Mouse (Mus musculus) testis, adult 2 months (tissue): ENCODE measurements at regions not wholly inside any gene's neighbourhood (a gene's known extent, or its start where the extent isn't known, plus 50 kb on each side); places are given as distances from the start of the nearest gene placed in this dataset.

Experiments used
- H3K27ac ChIP-seq: fragments of 200-500 bp; 2 replicates; pipeline ENCODE4 v1.5.1; 2012; ENCODE audit warnings: low read depth, low read length; ENCODE audit not compliant: control insufficient read depth, insufficient read depth
- H3K27me3 ChIP-seq: fragments of 200-500 bp; 2 replicates; pipeline ENCODE4 v1.6.1; 2012; ENCODE audit warnings: mild to moderate bottlenecking, low read length, moderate library complexity; ENCODE audit not compliant: control insufficient read depth, insufficient read depth
- H3K36me3 ChIP-seq: fragments of 200-500 bp; 2 replicates; pipeline ENCODE4 v1.6.1; 2012; ENCODE audit warnings: mild to moderate bottlenecking, low read length; ENCODE audit not compliant: control insufficient read depth, insufficient read depth
- H3K4me1 ChIP-seq: fragments of 200-500 bp; 2 replicates; pipeline ENCODE4 v1.6.1; 2012; ENCODE audit warnings: low read length; ENCODE audit not compliant: control insufficient read depth, insufficient read depth
- H3K4me3 ChIP-seq: fragments of 200-500 bp; 2 replicates; pipeline ENCODE4 v1.5.1; 2012; ENCODE audit warnings: low read depth, mild to moderate bottlenecking, low read length, moderate library complexity, mixed read lengths; ENCODE audit not compliant: control insufficient read depth
- CTCF ChIP-seq: fragments of 200-500 bp; IDR thresholded peaks from 2 replicates; pipeline ENCODE4 v1.5.1; 2012; ENCODE audit warnings: low read depth, mild to moderate bottlenecking, inconsistent platforms, low read length, moderate library complexity; ENCODE audit not compliant: control insufficient read depth, insufficient read depth, insufficient replicate concordance
- POLR2A ChIP-seq: fragments of 200-500 bp; IDR thresholded peaks from 2 replicates; pipeline ENCODE4 v1.6.1; 2012; ENCODE audit warnings: low read depth, mild to moderate bottlenecking, inconsistent platforms, low read length, moderate library complexity; ENCODE audit not compliant: control insufficient read depth

DNA sequence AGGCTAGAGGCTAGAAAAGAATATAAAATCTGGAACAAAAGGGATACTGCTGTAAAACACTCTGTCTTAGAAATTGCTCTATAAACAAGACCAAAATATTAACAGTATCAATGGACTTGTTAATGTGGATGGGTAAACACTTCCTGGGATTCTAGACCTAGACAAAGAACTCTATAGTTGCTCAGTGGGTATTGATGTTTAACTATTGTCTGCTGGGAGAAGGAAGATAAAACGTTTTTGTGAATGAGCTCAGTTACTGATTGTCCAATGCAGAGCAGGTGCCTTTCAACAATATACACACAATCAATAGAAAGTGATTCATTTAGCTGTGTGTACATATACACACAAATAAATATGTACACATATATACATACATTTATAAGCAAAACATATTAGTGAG lies 538.5 kb upstream of the Pcdh20 start:
- Histone ChIP-seq H3K27ac (no peak overlapping the region), H3K4me1 (no peaks in the 10 kb centered on the region), H3K27me3 (no peaks in the 10 kb centered on the region), H3K36me3 (no peaks in the 10 kb centered on the region), H3K4me3 (no peak overlapping the region)
- TF ChIP-seq CTCF (no peak), POLR2A (no peak)

DNA sequence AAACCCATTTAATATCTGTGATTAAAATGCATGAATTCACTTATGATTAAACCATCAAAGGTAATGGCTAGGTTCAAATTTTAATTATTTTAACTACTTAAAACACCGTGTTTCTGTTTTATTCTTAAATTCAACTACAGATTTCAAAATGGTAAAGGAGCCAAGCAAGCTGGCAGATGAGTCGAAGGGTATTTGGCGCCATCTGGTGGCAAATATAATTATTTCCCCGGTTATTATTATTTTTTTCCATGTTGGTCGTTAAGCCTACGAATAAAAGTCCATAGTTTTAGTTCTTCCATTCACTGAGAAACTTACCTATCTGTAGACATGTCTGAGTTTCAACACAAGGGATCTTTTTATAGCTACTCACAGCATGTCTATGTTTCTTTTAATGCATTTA lies 510.7 kb upstream of the Pcdh20 start:
- Histone ChIP-seq H3K27me3 (no peaks in the 10 kb centered on the region), H3K36me3 (no peaks in the 10 kb centered on the region), H3K4me1 (no peaks in the 10 kb centered on the region), H3K27ac (no peak overlapping the region), H3K4me3 (no peak overlapping the region)
- TF ChIP-seq POLR2A (no peak), CTCF (no peak)

DNA sequence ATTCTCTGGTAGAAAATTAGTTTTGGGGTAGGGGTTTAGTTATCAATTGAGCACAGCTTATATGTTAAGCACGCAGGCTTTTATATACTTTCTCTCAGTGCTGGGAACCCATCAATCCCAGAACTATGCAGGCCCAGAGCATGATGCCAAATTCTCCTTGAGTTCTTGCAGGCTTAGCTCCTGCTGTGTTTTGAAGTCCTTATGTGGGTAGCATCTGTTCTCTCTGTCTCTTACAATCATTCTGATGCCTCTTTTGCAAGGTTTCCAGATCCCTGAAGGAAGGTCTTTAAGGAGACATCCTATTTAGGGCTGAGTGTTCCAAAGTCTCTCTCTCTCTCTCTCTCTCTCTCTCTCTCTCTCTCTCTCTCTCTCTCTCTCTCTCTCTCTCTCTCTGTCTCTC lies 504.8 kb upstream of the Pcdh20 start:
- H3K4me1 ChIP-seq, result no peaks in the 10 kb centered on the region
- no peak overlapping the region for H3K27ac ChIP-seq
- TF ChIP-seq POLR2A (no peak), CTCF (no peak)
- H3K27me3 ChIP-seq, result no peaks in the 10 kb centered on the region
- no peak overlapping the region for H3K4me3 ChIP-seq
- no peaks in the 10 kb centered on the region for H3K36me3 ChIP-seq

DNA sequence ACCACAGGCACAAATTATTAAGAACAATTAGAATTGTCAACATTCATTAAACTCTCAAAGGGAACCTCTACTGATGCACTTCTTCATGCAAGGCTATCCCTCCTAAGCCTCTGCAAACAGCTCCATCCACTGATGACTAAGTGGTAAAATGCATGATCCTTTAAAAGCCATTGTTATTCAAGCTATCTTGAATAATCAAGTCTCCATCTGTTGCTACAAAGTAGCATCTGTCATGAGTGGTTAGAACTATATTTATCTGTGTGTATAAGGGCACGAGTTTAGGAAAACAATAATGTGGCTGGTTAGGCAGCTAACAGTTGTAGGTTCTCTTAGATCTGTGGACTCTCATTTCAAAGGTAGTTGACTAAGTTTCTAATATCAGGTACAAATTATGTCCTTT lies 463.4 kb upstream of the Pcdh20 start:
- H3K36me3 ChIP-seq, result no peaks in the 10 kb centered on the region
- TF ChIP-seq POLR2A, result no peak
- no peak for TF ChIP-seq CTCF
- H3K4me1 ChIP-seq, result no peaks in the 10 kb centered on the region
- no peak overlapping the region for H3K4me3 ChIP-seq
- H3K27me3 ChIP-seq, result no peaks in the 10 kb centered on the region
- no peak overlapping the region for H3K27ac ChIP-seq
